Mouse (Mus musculus): ENCODE results near the gene Gm37240.
"Not testable (repeated sequence)": the region's sequence is repeated elsewhere in the genome, so short reads cannot be mapped to it uniquely, and the experiment has no call there.

Gm37240 gene

GRCm38 (mm10) chr3:84658872-84659271, 1228.4 kb downstream of the Gm37240 start:
- no peak for DNase-seq

- DNase-seq = no peak
Measured at GRCm38 (mm10) chr3:84658017-84658416, 1229.3 kb downstream of the Gm37240 start.

GRCm38 (mm10) chr3:84657240-84657639, 1230.1 kb downstream of the Gm37240 start:
- no peak for DNase-seq

DNA sequence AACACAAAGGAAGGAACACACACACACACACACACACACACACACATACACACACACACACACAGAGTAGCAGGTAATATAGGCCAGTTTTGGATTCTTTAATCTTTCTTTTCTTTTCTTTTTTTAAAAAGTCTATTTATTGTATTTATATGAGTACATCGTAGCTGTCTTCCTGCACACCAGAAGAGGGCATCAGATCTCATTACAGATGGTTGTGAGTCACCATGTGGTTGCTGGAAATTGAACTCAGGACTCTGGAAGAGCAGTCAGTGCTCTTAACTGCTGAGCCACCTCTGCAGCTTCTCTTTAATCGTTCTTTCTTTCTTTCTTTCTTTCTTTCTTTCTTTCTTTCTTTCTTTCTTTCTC, 1231.5 kb downstream of the Gm37240 start:
- DNase-seq = not testable (repeated sequence)

- DNase-seq = peak; percentile 7 to 11
Measured at GRCm38 (mm10) chr3:84654900-84655784, 1232.2 kb downstream of the Gm37240 start.

DNA sequence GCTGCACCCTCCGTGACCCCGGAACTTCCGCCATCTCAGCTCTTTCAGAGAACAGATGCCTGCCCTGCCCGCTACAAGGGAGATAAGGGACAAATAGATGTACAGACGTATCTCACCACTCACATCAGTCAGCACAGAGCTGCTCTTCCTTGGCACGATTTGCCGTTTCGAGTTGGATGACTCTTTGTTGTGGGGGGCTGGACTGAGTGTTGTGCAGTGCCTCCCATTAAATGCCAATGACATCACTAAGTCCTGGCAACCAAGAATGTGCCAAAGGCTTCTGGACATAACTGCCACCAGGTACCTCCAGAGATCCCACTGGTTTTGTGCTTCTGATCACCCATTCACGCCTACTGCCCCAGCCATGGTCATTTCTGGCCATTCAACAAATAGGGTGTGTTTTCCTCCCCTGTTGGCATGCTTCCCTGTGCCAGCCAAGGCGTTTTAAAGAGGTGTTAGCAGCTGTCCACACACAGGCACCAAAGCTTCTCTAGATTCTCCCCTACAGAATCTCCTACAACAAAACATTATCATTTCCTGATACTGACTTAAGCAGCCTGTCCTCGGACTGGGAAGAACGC, 1233.0 kb downstream of the Gm37240 start:
- peak; percentile 12 to 21 for DNase-seq

DNA sequence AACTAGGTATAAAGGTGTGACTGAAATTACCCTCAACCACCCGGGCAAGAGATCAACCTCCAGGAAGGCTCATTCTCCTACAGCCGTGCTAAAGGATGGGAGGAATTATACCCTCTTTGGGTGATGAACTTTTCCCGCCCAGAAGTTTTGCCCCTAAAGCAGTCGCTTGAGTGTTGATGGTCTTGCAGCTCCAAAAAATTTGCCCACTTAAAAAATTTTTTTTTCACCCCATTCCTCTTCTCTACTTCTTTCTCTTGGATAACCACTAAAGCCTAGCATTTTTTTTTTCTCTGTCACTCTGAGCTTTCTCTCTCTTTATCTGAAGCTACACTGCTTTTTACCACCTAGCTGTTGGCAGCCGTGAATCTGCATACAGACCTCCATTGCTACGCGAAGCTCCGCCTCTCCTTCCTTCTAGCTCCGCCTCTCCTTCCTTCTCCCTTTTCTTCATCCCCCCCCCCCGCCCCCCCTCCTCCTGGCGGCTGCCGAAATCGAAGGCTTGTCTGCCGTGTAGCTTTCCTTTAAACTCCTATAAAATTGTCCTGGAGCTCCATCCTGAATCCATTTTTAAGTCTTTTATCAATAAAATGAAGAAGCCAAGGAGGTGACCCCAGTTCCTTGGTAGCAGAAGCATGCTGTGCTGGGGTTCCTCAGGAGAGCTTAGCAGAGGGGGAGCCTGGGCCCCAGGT, 1233.6 kb downstream of the Gm37240 start:
- peak; percentile 12 to 38 for DNase-seq

- DNase-seq = no peak
Measured at GRCm38 (mm10) chr3:84652643-84653556, 1234.4 kb downstream of the Gm37240 start.

- DNase-seq = no peak
Measured at GRCm38 (mm10) chr3:84649578-84650327, 1237.6 kb downstream of the Gm37240 start.

DNA sequence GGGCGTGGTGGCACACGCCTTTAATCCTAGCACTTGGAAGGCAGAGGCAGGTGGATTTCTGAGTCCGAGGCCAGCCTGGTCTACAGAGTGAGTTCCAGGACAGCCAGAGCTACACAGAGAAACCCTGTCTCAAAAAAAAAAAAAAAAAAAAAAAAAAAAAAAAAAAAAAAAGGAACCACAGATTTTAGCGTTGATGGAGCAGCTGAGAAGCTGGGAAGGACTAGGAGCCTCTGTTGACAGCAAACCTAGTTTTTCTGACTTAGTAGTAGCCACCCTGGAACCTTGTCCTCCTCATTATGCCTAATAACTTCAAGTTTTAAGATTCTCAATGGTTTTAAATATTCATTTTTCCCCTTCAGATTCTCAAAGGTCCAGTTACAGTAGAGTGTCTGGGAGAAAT, 1239.2 kb downstream of the Gm37240 start:
- DNase-seq = not testable (repeated sequence)

- no peak for DNase-seq
Measured at GRCm38 (mm10) chr3:84647616-84648015, 1239.7 kb downstream of the Gm37240 start.

- DNase-seq = no peak
Measured at GRCm38 (mm10) chr3:84646331-84646845, 1240.9 kb downstream of the Gm37240 start.

DNA sequence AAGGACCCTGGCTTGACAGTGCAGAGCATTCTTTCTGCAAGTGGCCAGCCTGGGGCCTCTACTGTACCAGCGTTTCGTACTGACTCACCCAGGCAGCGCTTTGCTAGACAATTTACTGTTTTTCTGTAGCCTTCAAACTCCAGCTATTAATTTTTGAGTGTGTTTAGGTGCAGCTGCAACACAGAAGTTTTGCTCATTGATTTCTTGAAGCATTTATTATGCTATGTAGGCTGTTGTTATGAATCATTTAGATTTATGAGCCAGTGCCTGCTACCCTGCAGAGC, 1241.4 kb downstream of the Gm37240 start:
- DNase-seq = no peak

GRCm38 (mm10) chr3:84645156-84646006, 1241.9 kb downstream of the Gm37240 start:
- DNase-seq = no peak

GRCm38 (mm10) chr3:84642942-84643341, 1244.4 kb downstream of the Gm37240 start:
- DNase-seq = no peak

DNA sequence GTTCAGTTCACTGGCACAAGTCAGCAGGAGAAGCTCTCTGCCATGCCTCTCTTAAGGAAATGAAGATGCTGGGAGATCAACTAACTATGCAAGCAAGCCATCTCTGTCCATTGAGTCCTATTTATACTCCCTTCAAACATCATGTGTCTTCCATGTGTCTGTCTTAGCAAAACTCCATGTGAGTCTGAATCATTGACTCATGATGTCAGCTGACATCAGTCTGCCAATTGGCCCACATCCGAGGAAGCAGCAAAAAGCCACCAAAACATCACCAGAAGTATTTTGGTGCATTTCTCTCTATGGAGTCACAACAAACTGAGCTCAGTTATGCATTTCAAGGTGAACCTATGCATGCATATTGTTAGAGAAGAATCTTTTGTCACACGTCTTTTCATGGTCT, 1245.9 kb downstream of the Gm37240 start:
- DNase-seq = no peak

- no peak for DNase-seq
Measured at GRCm38 (mm10) chr3:84640536-84640935, 1246.8 kb downstream of the Gm37240 start.

GRCm38 (mm10) chr3:84639767-84640500, 1247.4 kb downstream of the Gm37240 start:
- DNase-seq = no peak

DNA sequence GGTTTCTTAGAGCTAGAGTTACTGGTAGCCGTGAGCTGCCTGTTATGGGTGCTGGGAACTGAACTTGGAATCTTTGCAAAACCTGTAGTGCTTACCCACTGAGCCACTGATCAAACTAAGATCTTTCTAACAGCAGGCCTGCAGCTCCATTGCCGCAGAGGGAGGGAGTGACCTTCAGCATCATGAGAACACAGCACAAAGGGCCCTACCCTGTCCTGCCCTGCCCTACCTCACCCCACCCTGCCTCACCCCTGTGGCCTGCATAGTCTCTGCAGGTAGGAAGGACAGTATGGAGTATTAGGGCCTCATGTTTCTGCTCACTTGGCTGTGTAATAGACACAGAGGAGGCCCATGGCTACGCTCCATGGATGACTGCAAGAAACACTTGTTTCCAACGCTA, 1248.5 kb downstream of the Gm37240 start:
- DNase-seq = no peak

DNA sequence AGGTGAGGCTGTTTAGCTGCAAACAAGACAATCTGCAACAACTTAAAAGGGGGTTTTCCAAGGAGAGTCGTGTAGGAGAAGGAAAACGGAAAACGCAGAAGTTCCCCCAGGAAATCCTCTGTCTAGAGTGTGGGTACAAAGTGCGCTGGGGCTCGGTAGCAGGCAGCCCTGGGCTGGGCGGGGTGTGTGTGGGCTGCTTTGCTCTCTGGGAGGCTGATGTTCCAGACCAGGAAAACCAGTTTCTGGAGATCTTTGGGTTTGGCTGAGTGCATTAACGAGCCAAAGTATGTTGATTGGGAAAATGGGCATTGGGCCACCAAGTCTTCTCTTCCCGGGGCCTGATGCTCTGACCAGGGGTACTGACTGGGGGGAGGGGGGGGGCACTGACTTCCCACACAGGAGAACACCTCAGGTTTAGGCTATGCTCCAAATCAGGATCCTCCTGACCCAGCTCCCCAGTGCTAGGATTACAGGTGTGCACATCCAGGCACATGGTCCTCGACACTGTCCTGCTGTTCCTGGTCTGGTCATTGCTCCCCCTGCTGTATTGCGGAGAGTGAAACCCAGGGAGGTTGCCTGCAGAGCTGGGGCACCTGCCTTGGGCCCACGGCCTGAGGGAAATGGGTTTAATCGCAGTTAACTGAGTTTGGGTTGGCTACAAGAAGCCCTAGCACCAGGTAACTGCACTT, 1249.3 kb downstream of the Gm37240 start:
- DNase-seq = no peak
